Mouse (Mus musculus): ENCODE data around the gene Sdr39u1. TPM values are rescaled to one million over a fixed set of nuclear protein-coding genes. Genes with fewer than 3 reads are reported as not detected.

Gene Sdr39u1
- polyA plus RNA-seq, 1 experiment from 2014 or later: 69.9 TPM

- no peak overlapping the region for H3K4me2 ChIP-seq (replicated peaks)
- no peaks in the 10 kb centered on the region for H3K27me3 ChIP-seq
- H3K4me3 ChIP-seq: no peak overlapping the region
- 87% methylated on average over 14 of the region's 14 CpGs for WGBS
- H3K36me3 ChIP-seq: peaks cover 92% of the 10 kb centered on the region
- no peak overlapping the region for H3K27ac ChIP-seq
- no peak for ATAC-seq (ENCODE audit: insufficient number of reproducible peaks, insufficient read depth, low FRiP score, low TSS enrichment)
- H3K4me1 ChIP-seq: peaks cover 13% of the 10 kb centered on the region
- H3K9me3 ChIP-seq: no peaks in the 10 kb centered on the region
- no peak overlapping the region for H3K9ac ChIP-seq
Observed at GRCm38 (mm10) chr14:55868230-55869026, 31.7 kb downstream of the Sdr39u1 start.

GRCm38 (mm10) chr14:55866962-55867361 lies 33.1 kb downstream of the Sdr39u1 start:
- 35% methylated on average over 4 of the region's 4 CpGs for WGBS
- Histone ChIP-seq H3K9me3 (no peaks in the 10 kb centered on the region), H3K4me1 (peaks cover 21% of the 10 kb centered on the region), H3K4me3 (no peak overlapping the region), H3K36me3 (peaks cover 92% of the 10 kb centered on the region), H3K9ac (no peak overlapping the region), H3K4me2 (replicated peaks) (no peak overlapping the region), H3K27ac (no peak overlapping the region), H3K27me3 (no peaks in the 10 kb centered on the region)
- no peak for ATAC-seq (ENCODE audit: insufficient number of reproducible peaks, insufficient read depth, low FRiP score, low TSS enrichment)

- Histone ChIP-seq H3K4me2 (replicated peaks) (0 out of 2 replicates have a peak overlapping the region, but pooled peaks have one; percentile 7), H3K27me3 (no peaks in the 10 kb centered on the region), H3K27ac (peak overlapping the region; percentile 30; the same call in 1 of the 2 replicates), H3K9me3 (no peaks in the 10 kb centered on the region), H3K4me1 (peaks cover 44% of the 10 kb centered on the region), H3K36me3 (peaks cover 61% of the 10 kb centered on the region), H3K9ac (no peak overlapping the region), H3K4me3 (0 out of 2 replicates have a peak overlapping the region, but pooled peaks have one; percentile 4)
- WGBS: 16% methylated on average over 7 of the region's 7 CpGs
- ATAC-seq (ENCODE audit: insufficient number of reproducible peaks, insufficient read depth, low FRiP score, low TSS enrichment): no peak
Observed at GRCm38 (mm10) chr14:55863773-55864172, 36.3 kb downstream of the Sdr39u1 start.

GRCm38 (mm10) chr14:55862970-55863369 lies 37.1 kb downstream of the Sdr39u1 start:
- Histone ChIP-seq H3K27ac (no peak overlapping the region), H3K9ac (no peak overlapping the region), H3K4me3 (no peak overlapping the region), H3K9me3 (no peaks in the 10 kb centered on the region), H3K4me1 (peaks cover 48% of the 10 kb centered on the region), H3K27me3 (no peaks in the 10 kb centered on the region), H3K4me2 (replicated peaks) (no peak overlapping the region), H3K36me3 (peaks cover 53% of the 10 kb centered on the region)
- no peak for ATAC-seq (ENCODE audit: insufficient number of reproducible peaks, insufficient read depth, low FRiP score, low TSS enrichment)
- 87% methylated on average over 10 of the region's 10 CpGs for WGBS

GRCm38 (mm10) chr14:55862186-55862585 lies 37.9 kb downstream of the Sdr39u1 start:
- 59% methylated on average over 6 of the region's 6 CpGs for WGBS
- ATAC-seq (ENCODE audit: insufficient number of reproducible peaks, insufficient read depth, low FRiP score, low TSS enrichment): no peak

GRCm38 (mm10) chr14:55857588-55857987 lies 42.5 kb downstream of the Sdr39u1 start:
- no peaks in the 10 kb centered on the region for H3K27me3 ChIP-seq
- peak overlapping the region; percentile 19 for H3K4me3 ChIP-seq
- 0 out of 2 replicates have a peak overlapping the region, but pooled peaks have one; percentile 1 for H3K27ac ChIP-seq
- H3K36me3 ChIP-seq: peaks cover 14% of the 10 kb centered on the region
- H3K9ac ChIP-seq: peak overlapping the region; percentile 49
- peak overlapping the region; percentile 82 for H3K4me2 ChIP-seq (replicated peaks)
- H3K4me1 ChIP-seq: peaks cover 64% of the 10 kb centered on the region
- WGBS: 33% methylated on average over 4 of the region's 4 CpGs
- no peak for ATAC-seq (ENCODE audit: insufficient number of reproducible peaks, insufficient read depth, low FRiP score, low TSS enrichment)
- H3K9me3 ChIP-seq: no peaks in the 10 kb centered on the region

More at GRCm38 (mm10) chr14:55862186-55862585, 37.9 kb downstream of the Sdr39u1 start:
- H3K4me2 ChIP-seq (replicated peaks): no peak overlapping the region
- peaks cover 57% of the 10 kb centered on the region for H3K36me3 ChIP-seq
- no peaks in the 10 kb centered on the region for H3K27me3 ChIP-seq
- no peak overlapping the region for H3K4me3 ChIP-seq
- H3K4me1 ChIP-seq: peaks cover 56% of the 10 kb centered on the region
- no peaks in the 10 kb centered on the region for H3K9me3 ChIP-seq
- no peak overlapping the region; the same call in 1 of the 2 replicates for H3K9ac ChIP-seq
- H3K27ac ChIP-seq: peak overlapping the region; percentile 63; the same call in 1 of the 2 replicates

- peak overlapping the region; percentile 84 for H3K9ac ChIP-seq
- peaks cover 8% of the 10 kb centered on the region; the same call in 1 of the 2 replicates for H3K36me3 ChIP-seq
- ATAC-seq (ENCODE audit: insufficient number of reproducible peaks, insufficient read depth, low FRiP score, low TSS enrichment): peak; percentile 30
- H3K4me2 ChIP-seq (replicated peaks): peak overlapping the region; percentile 82
- 0% methylated on average over 4 of the region's 4 CpGs for WGBS
- no peaks in the 10 kb centered on the region for H3K9me3 ChIP-seq
- H3K4me1 ChIP-seq: peaks cover 63% of the 10 kb centered on the region
- H3K27ac ChIP-seq: peak overlapping the region; percentile 98
- H3K4me3 ChIP-seq: peak overlapping the region; percentile 74
- H3K27me3 ChIP-seq: no peaks in the 10 kb centered on the region
Observed at GRCm38 (mm10) chr14:55855101-55855561, 45.0 kb downstream of the Sdr39u1 start.

- H3K36me3 ChIP-seq: peaks cover 8% of the 10 kb centered on the region; the same call in 1 of the 2 replicates
- peak overlapping the region; percentile 74 for H3K4me3 ChIP-seq
- no peaks in the 10 kb centered on the region for H3K27me3 ChIP-seq
- peak overlapping the region; percentile 82 for H3K4me2 ChIP-seq (replicated peaks)
- H3K9me3 ChIP-seq: no peaks in the 10 kb centered on the region
- peaks cover 60% of the 10 kb centered on the region for H3K4me1 ChIP-seq
- WGBS: under 1% methylated on average over 9 of the region's 9 CpGs
- peak; percentile 7; the same call in 1 of the 2 replicates for ATAC-seq (ENCODE audit: insufficient number of reproducible peaks, insufficient read depth, low FRiP score, low TSS enrichment)
- peak overlapping the region; percentile 98 for H3K27ac ChIP-seq
- peak overlapping the region; percentile 84 for H3K9ac ChIP-seq
Observed at GRCm38 (mm10) chr14:55854406-55855100, 45.5 kb downstream of the Sdr39u1 start.

- Histone ChIP-seq H3K27me3 (no peaks in the 10 kb centered on the region), H3K9ac (peak within 1 kb of the TSS; percentile 84), H3K9me3 (no peaks in the 10 kb centered on the region), H3K4me3 (peak within 1 kb of the TSS; percentile 74), H3K36me3 (peaks cover 8% of the 10 kb centered on the region; the same call in 1 of the 2 replicates), H3K4me2 (replicated peaks) (peak within 1 kb of the TSS; percentile 82), H3K27ac (peak within 1 kb of the TSS; percentile 98), H3K4me1 (peaks cover 53% of the 10 kb centered on the region)
- peak; percentile 87 for ATAC-seq (ENCODE audit: insufficient number of reproducible peaks, insufficient read depth, low FRiP score, low TSS enrichment)
- 1% methylated on average over 32 of the region's 33 CpGs for WGBS
Observed at GRCm38 (mm10) chr14:55853621-55854285, 46.3 kb downstream of the Sdr39u1 start, which contains the start of gene Nynrin. Gene Nynrin, plus strand, starts transcription at chr14:55854010.

GRCm38 (mm10) chr14:55852646-55853551 lies 47.2 kb downstream of the Sdr39u1 start:
- H3K36me3 ChIP-seq: peaks cover 6% of the 10 kb centered on the region; the same call in 1 of the 2 replicates
- peak overlapping the region; percentile 74 for H3K4me3 ChIP-seq
- peaks cover 47% of the 10 kb centered on the region for H3K4me1 ChIP-seq
- ATAC-seq (ENCODE audit: insufficient number of reproducible peaks, insufficient read depth, low FRiP score, low TSS enrichment): peak; percentile 83
- H3K4me2 ChIP-seq (replicated peaks): peak overlapping the region; percentile 82
- no peaks in the 10 kb centered on the region for H3K9me3 ChIP-seq
- 2% methylated on average over 11 of the region's 11 CpGs for WGBS
- H3K27ac ChIP-seq: peak overlapping the region; percentile 98
- peak overlapping the region; percentile 84 for H3K9ac ChIP-seq
- no peaks in the 10 kb centered on the region for H3K27me3 ChIP-seq

Measured in embryonic facial prominence, embryonic 12.5 days (tissue).